Mouse (Mus musculus) olfactory bulb, adult 2 months (tissue): ENCODE results near the gene Rrbp1. TPM values are rescaled to one million over a fixed set of nuclear protein-coding genes. Genes with fewer than 3 reads are reported as not detected.

ENCODE experiments used
- H3K27ac ChIP-seq: fragments of 200-500 bp; 2 replicates; pipeline ENCODE4 v1.5.1; 2012; ENCODE audit warnings: low read depth, low read length; ENCODE audit not compliant: insufficient read depth
- H3K4me1 ChIP-seq: fragments of 200-500 bp; 2 replicates; pipeline ENCODE4 v1.6.1; 2012; ENCODE audit warnings: low read length; ENCODE audit not compliant: control insufficient read depth, insufficient read depth
- H3K4me3 ChIP-seq: fragments of 200-500 bp; 2 replicates; pipeline ENCODE4 v1.5.1; 2012; ENCODE audit warnings: mild to moderate bottlenecking, low read depth, low read length, moderate library complexity; ENCODE audit not compliant: insufficient read depth
- CTCF ChIP-seq: fragments of 200-500 bp; IDR thresholded peaks from 2 replicates; pipeline ENCODE4 v1.5.1; 2012; ENCODE audit warnings: low read depth, mild to moderate bottlenecking, low read length, moderate library complexity; ENCODE audit not compliant: insufficient read depth
- POLR2A ChIP-seq: fragments of 200-500 bp; IDR thresholded peaks from 2 replicates; pipeline ENCODE4 v1.6.1; 2012; ENCODE audit warnings: mild to moderate bottlenecking, low read depth, low read length, moderate library complexity; ENCODE audit not compliant: insufficient read depth
- WGBS: fragments of 180-500 bp; shearing (Covaris S2); methylation state at CpG from one replicate; pipeline ENCODE4 v1.1.7; 2018; 5-methylcytosine and 5-hydroxymethylcytosine counted together
- polyA plus RNA-seq: library from polyadenylated mRNA; stranded (reverse); fragments of >200 nt; gene quantifications from 2 replicates; pipeline ENCODE4 v1.2.4, GENCODE M21; 2012; ENCODE audit warnings: low replicate concordance; ENCODE audit not compliant: missing spikeins, insufficient read depth, insufficient read length

Gene Rrbp1
- polyA plus RNA-seq, 1 experiment: 180 TPM

DNA sequence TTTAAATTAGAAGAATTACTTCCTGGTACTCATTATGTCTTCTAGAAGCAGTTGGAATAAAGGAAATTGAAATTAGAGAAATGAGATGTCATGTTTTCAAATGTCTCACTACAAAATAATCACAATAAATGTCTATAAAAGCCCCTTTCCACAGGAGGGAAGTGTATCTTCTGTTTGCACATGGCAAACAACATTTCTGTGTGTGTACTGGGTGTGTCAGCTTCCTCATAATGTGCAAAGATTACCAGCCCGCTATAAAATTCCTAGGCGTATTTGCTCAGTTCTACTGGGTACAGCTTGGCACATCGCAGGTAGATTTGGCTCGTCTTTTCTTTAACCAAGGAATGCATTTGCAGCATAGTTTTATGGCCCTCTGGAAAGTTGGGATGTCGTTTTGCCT is 93.4 kb downstream of the Rrbp1 start:
- WGBS: 74% methylated on average over 5 of the region's 5 CpGs
- TF ChIP-seq POLR2A (no peak), CTCF (no peak)
- Histone ChIP-seq H3K27ac (no peak overlapping the region), H3K4me1 (0 out of 2 replicates have a peak, but pooled peaks cover 2% of the 10 kb centered on the region), H3K4me3 (no peak overlapping the region)

DNA sequence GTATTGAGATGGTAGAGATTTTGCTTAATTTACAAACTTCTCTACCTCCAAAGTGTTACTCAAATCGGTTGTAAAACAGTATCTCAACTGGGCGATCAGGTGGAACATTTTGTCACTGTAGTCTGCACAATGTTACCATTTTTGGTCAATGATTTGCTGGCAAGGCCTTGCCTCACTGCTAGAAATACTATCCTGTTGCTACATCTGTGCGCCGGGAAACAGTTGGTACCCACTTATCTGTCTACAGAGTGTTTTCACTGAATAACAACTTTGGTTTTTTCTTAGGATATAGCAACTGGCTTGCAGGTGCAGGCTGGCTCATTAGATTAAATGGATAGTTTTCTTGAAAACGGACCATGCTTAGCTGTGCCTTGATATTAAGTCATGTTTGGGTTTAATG is 94.8 kb downstream of the Rrbp1 start:
- TF ChIP-seq POLR2A (no peak), CTCF (no peak)
- Histone ChIP-seq H3K4me3 (no peak overlapping the region), H3K4me1 (0 out of 2 replicates have a peak, but pooled peaks cover 2% of the 10 kb centered on the region), H3K27ac (no peak overlapping the region)
- WGBS: 3% methylated on average over 5 of the region's 5 CpGs

DNA sequence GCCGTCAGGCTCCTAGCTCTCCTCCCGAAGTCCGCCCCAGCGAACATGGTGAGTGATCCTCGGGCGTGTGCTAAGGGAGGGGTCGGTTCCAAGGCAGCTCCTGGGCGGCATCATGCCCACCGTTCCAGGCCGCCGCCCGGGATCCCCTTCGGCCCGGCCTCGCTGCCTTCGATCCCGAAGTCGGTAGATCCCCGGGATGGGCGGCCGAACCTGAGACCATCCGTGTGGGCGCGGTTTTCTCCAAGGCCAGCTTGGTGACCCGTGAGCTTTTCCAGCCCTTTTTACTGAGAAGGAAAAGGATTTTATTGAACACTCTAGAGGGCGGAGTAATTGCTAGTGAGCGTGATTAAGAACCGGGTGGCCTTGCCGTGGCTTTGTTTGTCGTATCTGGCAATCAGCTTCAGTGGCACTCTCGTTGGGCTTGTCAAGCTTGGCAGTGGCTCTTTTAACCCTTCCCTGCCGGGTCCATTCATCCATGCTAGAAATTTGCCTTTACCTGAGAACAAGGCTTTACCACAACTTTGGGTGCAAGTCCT is 95.4 kb downstream of the Rrbp1 start:
- Histone ChIP-seq H3K4me1 (0 out of 2 replicates have a peak, but pooled peaks cover 2% of the 10 kb centered on the region), H3K27ac (peak overlapping the region; percentile 77), H3K4me3 (peak overlapping the region; percentile 91)
- TF ChIP-seq CTCF: no peak
- no peak for TF ChIP-seq POLR2A
- under 1% methylated on average over 32 of the region's 32 CpGs for WGBS

DNA sequence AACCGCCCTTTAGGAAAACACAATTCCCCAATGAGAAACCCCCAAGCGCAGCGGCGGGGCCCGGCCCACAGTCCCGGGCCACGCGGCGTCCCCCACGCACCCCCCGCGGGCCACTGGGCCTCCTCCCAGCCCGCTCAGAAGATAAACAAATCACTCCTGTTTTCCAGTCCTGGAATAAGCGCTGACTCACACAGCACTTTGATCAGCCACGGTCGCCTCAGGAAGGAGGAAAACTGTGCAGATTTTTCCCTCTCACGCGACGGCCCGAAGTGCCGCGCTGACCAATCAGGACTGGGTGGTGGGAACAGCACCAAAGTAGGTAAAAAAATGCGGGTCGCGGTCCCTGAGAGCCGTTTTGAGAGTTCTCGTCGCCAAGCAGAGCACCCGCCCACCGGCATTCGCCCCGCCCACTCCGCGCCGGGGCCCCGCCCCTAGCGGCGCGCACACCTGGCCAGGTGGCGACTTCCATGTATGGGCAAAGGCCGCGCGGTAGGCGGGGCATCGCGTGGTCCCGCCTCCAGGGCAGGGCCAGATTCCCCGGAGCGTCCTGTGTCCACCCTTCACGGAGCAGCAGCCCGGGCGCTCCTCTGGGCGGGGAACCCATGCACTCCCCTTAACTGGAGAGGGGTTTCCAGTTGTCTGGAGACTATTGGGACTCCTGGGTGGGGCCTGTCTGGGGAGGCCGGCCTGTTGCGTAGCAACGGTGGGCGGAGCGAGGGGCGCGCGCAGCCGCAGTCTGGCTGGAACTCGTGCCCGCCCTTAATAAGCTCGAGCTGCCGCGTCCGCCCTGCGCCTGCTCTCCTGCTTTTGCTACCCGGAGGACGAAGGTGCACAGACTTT is 96.1 kb downstream of the Rrbp1 start, which contains the start of gene Dstn:
TSS of gene Dstn (plus strand) at position 561 of the 840 bp plus-strand sequence.
- Histone ChIP-seq H3K27ac (peak within 1 kb of the TSS; percentile 77), H3K4me1 (0 out of 2 replicates have a peak, but pooled peaks cover 2% of the 10 kb centered on the region), H3K4me3 (peak within 1 kb of the TSS; percentile 91)
- no peak for TF ChIP-seq CTCF
- peak; percentile 95 for TF ChIP-seq POLR2A
- under 1% methylated on average over 71 of the region's 71 CpGs for WGBS

DNA sequence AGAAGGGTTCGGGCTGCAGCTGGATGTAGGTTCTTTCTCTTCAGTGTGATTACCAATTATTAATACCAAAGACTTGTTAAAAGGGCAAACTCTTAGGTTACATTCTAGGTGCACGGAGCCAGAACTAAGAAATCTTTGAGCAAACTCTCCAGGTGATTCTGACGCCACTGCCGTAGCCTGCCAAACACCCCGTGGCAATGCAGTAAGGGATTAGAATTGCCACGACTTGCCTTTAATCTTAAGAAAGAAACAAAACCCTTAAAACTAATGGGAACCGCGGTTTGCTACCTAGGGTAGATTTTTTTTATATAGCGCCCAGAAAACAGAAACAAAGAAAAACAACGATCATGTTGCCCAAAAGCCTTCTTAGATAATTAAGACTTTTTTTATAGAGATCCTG is 96.8 kb downstream of the Rrbp1 start:
- no peak for TF ChIP-seq CTCF
- TF ChIP-seq POLR2A: no peak
- H3K4me3 ChIP-seq: peak overlapping the region; percentile 91; the same call in 1 of the 2 replicates
- 0 out of 2 replicates have a peak, but pooled peaks cover 2% of the 10 kb centered on the region for H3K4me1 ChIP-seq
- WGBS: 5% methylated on average over 10 of the region's 10 CpGs
- H3K27ac ChIP-seq: peak overlapping the region; percentile 77; the same call in 1 of the 2 replicates

DNA sequence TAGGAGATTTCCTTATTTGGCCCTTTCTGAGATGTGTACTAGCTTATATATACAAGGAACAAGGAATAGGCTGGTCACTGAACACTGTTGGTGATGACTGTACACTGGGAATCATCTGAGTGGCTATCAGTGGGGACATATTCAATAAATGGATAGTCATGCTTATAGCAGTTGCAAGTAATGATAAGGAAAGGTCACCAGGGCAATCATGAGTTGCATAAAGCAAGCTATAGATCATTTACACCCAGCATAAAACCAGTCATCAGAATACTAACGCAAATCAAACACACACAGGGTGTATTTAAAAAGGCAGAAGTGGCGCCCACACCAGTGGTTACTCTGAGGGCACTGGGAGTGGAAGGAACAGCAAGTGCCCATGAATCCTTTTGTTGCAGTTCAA is 98.9 kb downstream of the Rrbp1 start:
- 93% methylated on average over 2 of the region's 2 CpGs for WGBS
- no peak overlapping the region for H3K27ac ChIP-seq
- H3K4me3 ChIP-seq: no peak overlapping the region
- H3K4me1 ChIP-seq: no peaks in the 10 kb centered on the region
- TF ChIP-seq CTCF: no peak
- TF ChIP-seq POLR2A: no peak

DNA sequence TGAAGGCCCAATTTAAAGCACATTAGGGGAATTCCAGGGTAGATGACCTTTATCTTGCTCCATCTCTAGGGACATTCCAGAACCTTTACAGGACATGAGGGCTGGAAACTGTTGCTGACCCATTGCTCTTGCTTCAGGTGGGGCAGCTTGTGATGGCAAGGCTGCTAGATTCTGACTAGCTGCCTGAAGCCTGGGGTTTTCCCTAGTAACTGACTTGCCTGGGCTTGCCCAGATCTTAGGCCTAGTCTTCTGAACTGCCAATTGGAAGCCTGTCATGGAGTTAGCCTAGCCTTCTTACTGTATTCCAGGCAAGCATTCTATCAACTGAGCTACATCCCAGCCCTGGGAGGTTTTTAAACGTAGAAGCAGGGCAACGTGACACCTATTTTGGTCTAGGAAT is 101.8 kb downstream of the Rrbp1 start:
- no peak for TF ChIP-seq POLR2A
- TF ChIP-seq CTCF: no peak
- Histone ChIP-seq H3K4me3 (no peak overlapping the region), H3K4me1 (no peaks in the 10 kb centered on the region), H3K27ac (no peak overlapping the region)
- WGBS: 97% methylated on average over 2 of the region's 2 CpGs

DNA sequence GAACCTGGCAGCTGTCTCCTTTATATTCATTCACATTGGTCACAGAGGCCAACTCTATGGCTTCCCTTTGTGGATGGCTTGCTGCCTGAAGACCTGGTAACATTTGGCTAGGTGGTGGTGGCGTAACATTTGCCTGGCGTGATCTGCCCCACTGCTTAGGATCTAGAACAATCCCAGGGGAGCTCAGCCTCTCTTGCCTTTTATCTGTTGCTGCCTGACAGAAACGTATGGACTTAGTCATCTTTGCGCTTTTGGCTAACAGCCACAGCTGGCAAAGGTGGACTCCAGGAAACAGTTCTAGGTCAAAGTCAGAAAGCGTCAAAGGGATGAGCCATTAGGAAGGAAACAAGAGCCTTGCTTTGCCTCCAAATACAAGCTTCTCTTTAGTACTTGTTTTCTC is 106.2 kb downstream of the Rrbp1 start:
- H3K4me3 ChIP-seq: no peak overlapping the region
- no peak overlapping the region for H3K27ac ChIP-seq
- TF ChIP-seq POLR2A (no peak), CTCF (no peak)
- 84% methylated on average over 5 of the region's 5 CpGs for WGBS
- H3K4me1 ChIP-seq: peaks cover 2% of the 10 kb centered on the region
